Mouse (Mus musculus) left cerebral cortex, postnatal 4 days (tissue): Measurements from ENCODE around the gene Mark1. TPM values are rescaled to one million over a fixed set of nuclear protein-coding genes. Genes with fewer than 3 reads are reported as not detected.

Experiments
- DNase-seq: peaks from one replicate; pipeline ENCODE4 v3.0.0-alpha.2; 2022
- intact Hi-C: fragments of 180-260 bp; cut with DNase I; formaldehyde crosslinking; loops from one replicate; pipeline ENCODE4 v1.15.1; 2025
- total RNA-seq, 2 experiments: library from RNA; stranded (reverse); gene quantifications; 2 replicates each; pipeline ENCODE4 v1.2.3; 2021

Gene Mark1
- total RNA-seq, 2 experiments from 2014 or later, result 110 to 118 TPM

- intact Hi-C loops, result no loop called here
- DNase-seq, result peak; percentile 66
Observed at GRCm38 (mm10) chr1:184965682-184966360, 33.5 kb downstream of the Mark1 start.

- no peak for DNase-seq
- intact Hi-C loops, result no loop called here
Observed at GRCm38 (mm10) chr1:184963121-184963693, 36.2 kb downstream of the Mark1 start.

- intact Hi-C loops, result no loop called here
- no peak for DNase-seq
Observed at GRCm38 (mm10) chr1:184961853-184962252, 37.5 kb downstream of the Mark1 start.

- DNase-seq, result no peak
- intact Hi-C loops, result no loop called here
Observed at GRCm38 (mm10) chr1:184958818-184959217, 40.6 kb downstream of the Mark1 start.

- no peak for DNase-seq
- intact Hi-C loops, result no loop called here
Observed at GRCm38 (mm10) chr1:184958388-184958787, 41.0 kb downstream of the Mark1 start.

GRCm38 (mm10) chr1:184951758-184952157 lies 47.6 kb downstream of the Mark1 start:
- no peak for DNase-seq
- intact Hi-C loops, result no loop called here

- intact Hi-C loops, result no loop called here
- DNase-seq, result no peak
Observed at GRCm38 (mm10) chr1:184951057-184951456, 48.3 kb downstream of the Mark1 start.

DNA sequence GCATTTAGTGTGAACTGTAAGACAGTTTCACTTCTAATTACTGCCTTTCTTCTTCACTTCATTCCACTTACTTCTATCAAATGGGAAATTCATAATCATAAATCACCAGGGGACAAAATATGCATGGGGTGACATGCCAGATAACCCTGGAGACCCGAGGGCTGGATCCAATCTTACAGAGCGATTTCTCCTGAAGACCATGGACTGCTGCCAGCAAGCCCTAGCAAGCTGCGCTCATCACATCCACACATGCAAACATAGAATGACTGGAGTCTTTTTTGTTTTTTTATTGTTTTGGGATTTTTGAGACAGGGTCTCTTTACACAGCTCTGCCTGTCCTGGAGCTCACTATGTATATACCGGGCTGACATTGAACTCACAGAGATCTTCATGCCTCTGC lies 61.3 kb downstream of the Mark1 start:
- DNase-seq, result peak; percentile 13
- intact Hi-C loops, result no loop called here

DNA sequence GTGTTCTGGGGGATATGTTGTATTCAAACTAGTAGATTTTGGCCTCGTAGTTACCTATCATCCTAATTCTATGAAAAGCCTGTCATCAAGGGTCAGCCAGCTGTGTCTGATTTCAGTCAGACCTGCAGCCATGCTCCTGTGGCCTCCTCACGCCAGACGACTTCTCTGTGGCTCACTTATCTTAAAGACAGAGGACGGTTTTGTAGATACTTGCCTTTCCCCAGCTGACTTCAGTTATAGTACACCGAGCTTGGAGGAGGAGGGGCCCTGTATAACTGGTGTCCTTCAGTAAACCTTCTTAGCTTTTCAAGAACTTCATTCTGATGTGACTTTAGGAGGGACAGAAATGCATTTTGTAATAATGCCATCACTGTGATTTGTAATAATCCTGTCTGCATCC lies 63.4 kb downstream of the Mark1 start:
- DNase-seq, result no peak
- intact Hi-C loops, result no loop called here

GRCm38 (mm10) chr1:184935490-184935889 lies 63.9 kb downstream of the Mark1 start:
- intact Hi-C loops, result no loop called here
- DNase-seq, result no peak

- no peak for DNase-seq
- intact Hi-C loops, result no loop called here
Observed at GRCm38 (mm10) chr1:184931097-184931496, 68.3 kb downstream of the Mark1 start.

DNA sequence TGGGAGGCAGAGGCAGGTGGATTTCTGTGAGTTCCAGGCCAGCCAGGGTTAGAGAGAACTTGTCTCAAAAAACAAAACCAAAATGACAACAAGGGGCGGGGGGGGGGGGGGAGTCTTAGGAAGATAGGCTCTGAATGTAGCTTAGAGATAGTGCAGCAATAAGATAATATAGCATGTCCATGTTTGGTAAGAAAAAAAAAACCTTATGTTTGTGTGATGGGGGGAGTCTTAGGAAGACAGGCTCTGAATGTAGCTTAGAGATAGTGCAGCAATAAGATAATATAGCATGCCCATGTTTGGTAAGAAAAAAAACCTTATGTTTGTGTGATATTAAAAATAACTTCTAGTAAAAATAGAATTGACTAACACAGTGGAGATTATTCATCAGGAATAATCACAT lies 71.0 kb downstream of the Mark1 start:
- no peak for DNase-seq
- intact Hi-C loops, result no loop called here

GRCm38 (mm10) chr1:184927911-184928310 lies 71.5 kb downstream of the Mark1 start:
- intact Hi-C loops, result no loop called here
- no peak for DNase-seq

DNA sequence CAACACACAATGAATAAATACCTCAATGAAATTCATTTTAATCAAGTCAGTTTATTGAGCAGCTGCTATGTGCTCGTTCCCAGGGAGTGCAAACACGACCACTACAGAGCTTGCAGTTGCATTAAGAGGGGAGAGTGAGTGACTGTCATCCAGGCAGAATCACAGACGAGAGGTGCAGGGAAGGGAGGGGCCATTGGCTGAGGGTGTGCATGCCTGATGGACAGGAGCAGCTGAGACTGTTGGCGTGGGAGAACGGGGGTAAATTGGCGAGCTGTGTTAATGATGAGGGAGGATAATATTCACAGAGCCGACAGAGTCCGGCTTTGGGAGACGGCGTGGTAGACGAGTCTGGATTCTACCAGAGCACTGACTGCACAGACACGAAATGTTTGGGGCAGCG lies 76.5 kb downstream of the Mark1 start:
- intact Hi-C loops, result no loop called here
- DNase-seq, result no peak

DNA sequence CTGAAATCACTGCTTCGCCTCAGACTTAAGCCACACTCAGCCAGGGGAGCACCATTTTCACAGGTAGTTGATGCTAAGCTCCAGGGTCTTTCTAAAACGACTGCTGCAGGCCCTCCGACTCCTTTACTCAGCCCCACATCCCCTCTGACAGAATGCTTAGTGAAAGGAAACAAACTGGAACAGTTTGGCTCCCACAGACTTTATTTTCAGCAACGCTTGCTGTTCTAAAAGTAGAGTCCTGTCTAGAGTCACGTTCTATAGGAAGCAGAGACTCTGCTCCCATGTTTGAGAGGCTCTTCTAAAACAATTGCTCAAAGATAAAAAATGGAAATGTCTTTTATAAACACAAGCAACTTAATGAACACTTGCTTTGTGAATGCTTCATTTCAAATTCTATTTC lies 79.3 kb downstream of the Mark1 start:
- no peak for DNase-seq
- intact Hi-C loops, result no loop called here

GRCm38 (mm10) chr1:184918227-184918888 lies 81.0 kb downstream of the Mark1 start:
- intact Hi-C loops, result no loop called here
- DNase-seq, result no peak

- intact Hi-C loops, result no loop called here
- no peak for DNase-seq
Observed at GRCm38 (mm10) chr1:184912336-184912735, 87.0 kb downstream of the Mark1 start.

DNA sequence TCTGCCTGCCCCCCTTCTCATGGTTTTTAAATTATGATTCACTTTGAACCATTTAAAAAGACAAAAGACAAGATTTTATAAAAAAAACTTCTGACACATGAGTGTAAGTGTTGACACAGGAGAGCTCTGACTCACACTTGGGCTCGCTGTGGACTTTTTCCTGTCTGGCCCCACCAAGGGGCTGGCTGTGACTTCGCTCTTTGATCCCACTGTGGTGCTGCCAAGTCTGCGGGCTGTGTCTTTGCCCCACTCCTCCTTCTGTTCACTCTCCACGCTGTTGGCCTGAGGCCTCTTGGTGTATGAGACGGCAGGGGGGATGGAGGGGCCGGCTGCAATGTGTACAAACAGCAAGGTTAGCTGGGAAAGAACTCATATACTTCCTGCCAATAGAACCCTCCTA lies 87.5 kb downstream of the Mark1 start:
- intact Hi-C loops, result no loop called here
- DNase-seq, result peak; percentile 36

GRCm38 (mm10) chr1:184908558-184908957 lies 90.8 kb downstream of the Mark1 start:
- intact Hi-C loops, result loop anchor here (10.0 kb wide), 1 partner anchor 286 kb away; no protein-coding TSS in a partner anchor
- no peak for DNase-seq

GRCm38 (mm10) chr1:184905904-184906745 lies 93.2 kb downstream of the Mark1 start:
- intact Hi-C loops, result loop anchor here (10.0 kb wide), 1 partner anchor 289 kb away; no protein-coding TSS in a partner anchor
- no peak for DNase-seq

- intact Hi-C loops, result loop anchor here (10.0 kb wide), 1 partner anchor 289 kb away; no protein-coding TSS in a partner anchor
- DNase-seq, result peak; percentile 84
Observed at GRCm38 (mm10) chr1:184905371-184905770, 94.0 kb downstream of the Mark1 start.
